Mouse (Mus musculus): ENCODE measurements around the gene Pitpnm3. TPM values are rescaled to one million over a fixed set of nuclear protein-coding genes. Genes with fewer than 3 reads are reported as not detected.

The Pitpnm3 gene
- total RNA-seq (2023) = not detected in 4 replicates

GRCm38 (mm10) chr11:72135383-72136158 lies at the start of gene Pitpnm3:
TSS of gene Pitpnm3 (minus strand) at chr11:72135778.

GRCm38 (mm10) chr11:72041768-72042607 lies 93.6 kb downstream of the Pitpnm3 start, which contains the start of gene Pimreg:
TSS of gene Pimreg (plus strand) at chr11:72042032.

GRCm38 (mm10) chr11:72037409-72037808 lies 98.2 kb downstream of the Pitpnm3 start, which contains the start of gene Aipl1:
TSS of gene Aipl1 (minus strand) at chr11:72037509.

Other genes starting within 250 kb of the Pitpnm3 start
- not detected in 4 replicates for gene Aipl1, start 98.3 kb downstream of the Pitpnm3 start, total RNA-seq (2023)
- gene Pimreg, start 93.7 kb downstream of the Pitpnm3 start, total RNA-seq (2023) = 0.38 to 2.0 TPM (median 0.39 TPM) in 3 of 4 replicates, not detected in the other
- 0.89 to 1.7 TPM (median 1.3 TPM) in 4 replicates for gene Gm43951, start 71.1 kb upstream of the Pitpnm3 start, total RNA-seq (2023)
- gene 4933427D14Rik, start 71.7 kb upstream of the Pitpnm3 start, total RNA-seq (2023) = 11.5 to 14.2 TPM (median 12.9 TPM) in 4 replicates
- gene Txndc17, start 71.8 kb upstream of the Pitpnm3 start, total RNA-seq (2023) = 28.8 to 33.8 TPM (median 31.2 TPM) in 4 replicates
- gene Med31, start 79.8 kb upstream of the Pitpnm3 start, total RNA-seq (2023) = 39.0 to 45.6 TPM (median 41.8 TPM) in 4 replicates
- not detected in 4 replicates for gene Slc13a5, start 131.4 kb upstream of the Pitpnm3 start, total RNA-seq (2023)
- gene Xaf1, start 165.9 kb upstream of the Pitpnm3 start, total RNA-seq (2023) = 29.6 to 39.2 TPM (median 35.9 TPM) in 4 replicates
- 0.58 TPM in 1 of 4 replicates, not detected in the others for gene Fbxo39, start 178.7 kb upstream of the Pitpnm3 start, total RNA-seq (2023)
- gene Tekt1, start 226.7 kb upstream of the Pitpnm3 start, total RNA-seq (2023) = not detected in 4 replicates